ENCODE assay signal across 20 mouse cellular contexts in the genomic region with DNA sequence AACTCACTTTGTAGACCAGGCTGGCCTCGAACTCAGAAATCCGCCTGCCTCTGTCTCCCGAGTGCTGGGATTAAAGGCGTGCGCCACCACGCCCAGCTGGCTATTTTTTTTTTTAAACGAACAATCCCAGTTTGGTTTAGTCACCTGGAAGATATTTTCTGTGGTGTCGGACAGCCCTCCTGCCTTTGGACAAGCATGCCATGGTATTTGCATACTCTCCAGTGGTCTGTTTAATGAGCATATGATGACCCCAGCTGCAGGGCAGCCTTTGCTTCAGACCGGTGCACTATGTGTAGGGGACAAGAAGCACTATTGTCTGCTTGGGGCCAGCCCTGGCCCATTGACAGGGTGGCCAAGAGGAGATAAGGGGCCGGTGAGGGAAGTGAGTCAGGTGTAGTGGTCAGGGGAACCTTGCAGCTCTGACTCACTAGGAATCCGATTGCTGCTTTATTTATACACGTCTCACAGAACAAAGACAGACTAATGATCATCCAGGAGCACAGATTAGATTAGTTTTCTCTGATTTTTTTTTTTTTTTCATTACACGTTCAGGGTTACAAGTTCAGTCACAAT. TPM values are rescaled to one million over a fixed set of nuclear protein-coding genes. Genes with fewer than 3 reads are reported as not detected.
"Had no signal": no experiment of that assay in that cellular context is flagged by ENCODE, and none has a peak within 500 bp of the region (broad histone marks: within the 10 kb centered on the region; RNA-seq: fewer than 3 reads in every experiment).

No protein-coding gene starts in this region.

- H3K9me3 ChIP-seq: limb, embryonic 10.5 days; liver, embryonic 15.5 days; midbrain, embryonic 13.5 days; neural tube, embryonic 15.5 days had no signal

- H3K4me2 ChIP-seq: liver, embryonic 11.5 days; liver, embryonic 15.5 days; midbrain, embryonic 13.5 days; neural tube, embryonic 15.5 days had no signal

- H3K9ac ChIP-seq: liver, embryonic 15.5 days; midbrain, embryonic 13.5 days; neural tube, embryonic 15.5 days had no signal

- H3K27ac ChIP-seq: kidney, postnatal 0 days; limb, embryonic 10.5 days; liver, embryonic 15.5 days; midbrain, embryonic 13.5 days; neural tube, embryonic 15.5 days had no signal

- H3K27me3 ChIP-seq: liver, embryonic 15.5 days; neural tube, embryonic 15.5 days had no signal

- H3K4me3 ChIP-seq: limb, embryonic 10.5 days; liver, embryonic 15.5 days; midbrain, embryonic 13.5 days; myocyte; neural tube, embryonic 15.5 days had no signal

- ATAC-seq: lung, postnatal 0 days; midbrain, embryonic 13.5 days had no signal

- H3K36me3 ChIP-seq: limb, embryonic 10.5 days; liver, embryonic 15.5 days; midbrain, embryonic 13.5 days; neural tube, embryonic 15.5 days had no signal

- DNase-seq: kidney, adult 11 months; kidney, adult 9 months; kidney, postnatal 36 days; layer of hippocampus, adult 9-11 months; lung, adult 2 months; lung, postnatal 36 days; thymus, adult 18-20 months; thymus, postnatal 25 days had no signal

RNA-seq across cellular contexts. Expression of gene Prap1, which starts 28.2 kb away (rescaled TPM):
- total RNA-seq: layer of hippocampus, adult 18-20 months; megakaryocyte-erythroid progenitor cell, adult 5-6 weeks had no signal
- polyA plus RNA-seq: limb, embryonic 10.5 days; liver, embryonic 11.5 days; lung, adult 2 months; lung, postnatal 0 days; midbrain, embryonic 13.5 days; myocyte; neural tube, embryonic 11.5 days; neural tube, embryonic 15.5 days; spleen, adult 2 months had no signal
